Mouse (Mus musculus): Measurements from ENCODE around the gene Trip10. TPM values are rescaled to one million over a fixed set of nuclear protein-coding genes. Genes with fewer than 3 reads are reported as not detected.

The Trip10 gene
- total RNA-seq (2022): 1 to 10 TPM; 6.9 to 9.1 (median 8.1) TPM

GRCm38 (mm10) chr17:57249186-57250181, at the start of gene Trip10:
TSS of gene Trip10 (plus strand) at chr17:57249455.
- DNase-seq (ENCODE audit: low spot score in 2 of 2): peak; percentile 70 to 77

DNA sequence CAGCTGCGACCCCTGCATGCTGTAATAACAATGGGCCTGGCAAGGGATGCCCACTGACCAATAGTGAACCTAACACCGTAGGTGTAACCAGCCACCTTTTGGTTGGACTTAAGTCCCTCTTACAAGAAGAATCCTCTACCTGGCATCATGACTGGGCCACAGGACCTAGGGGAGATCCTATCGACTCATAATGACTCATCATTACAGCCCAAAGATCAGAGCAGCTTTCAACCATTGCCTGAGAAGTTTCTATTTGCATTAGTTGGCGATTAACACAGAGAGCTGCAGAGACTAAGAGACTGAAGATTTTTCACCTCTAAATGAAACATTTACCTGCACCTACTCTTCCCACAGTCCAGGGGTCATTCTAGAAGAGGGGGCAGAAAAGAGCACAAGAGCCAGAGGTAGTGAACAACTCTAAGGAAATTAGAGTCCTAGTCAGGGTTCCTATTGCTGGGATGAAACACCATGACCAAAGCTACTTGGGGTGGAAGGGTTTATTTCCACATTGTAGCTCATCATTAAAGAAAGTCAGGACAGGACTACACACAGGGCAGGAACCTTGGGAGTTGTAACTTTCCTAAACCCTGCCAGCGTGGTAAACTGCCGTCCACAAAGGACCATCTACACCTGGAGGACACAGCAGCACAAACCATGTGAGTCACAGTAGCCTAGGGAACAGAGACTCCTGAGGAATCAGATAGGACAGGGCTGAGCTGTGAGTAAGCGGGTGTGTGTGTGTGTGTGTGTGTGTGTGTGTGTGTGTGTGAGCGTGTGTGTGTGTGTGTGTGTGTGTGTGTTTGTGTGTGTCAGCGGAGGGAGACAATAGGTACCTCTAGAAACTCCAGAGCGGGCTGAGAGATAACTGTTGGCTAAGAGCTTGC, 47.2 kb upstream of the Trip10 start:
- DNase-seq (ENCODE audit: low spot score in 2 of 2): no peak

DNA sequence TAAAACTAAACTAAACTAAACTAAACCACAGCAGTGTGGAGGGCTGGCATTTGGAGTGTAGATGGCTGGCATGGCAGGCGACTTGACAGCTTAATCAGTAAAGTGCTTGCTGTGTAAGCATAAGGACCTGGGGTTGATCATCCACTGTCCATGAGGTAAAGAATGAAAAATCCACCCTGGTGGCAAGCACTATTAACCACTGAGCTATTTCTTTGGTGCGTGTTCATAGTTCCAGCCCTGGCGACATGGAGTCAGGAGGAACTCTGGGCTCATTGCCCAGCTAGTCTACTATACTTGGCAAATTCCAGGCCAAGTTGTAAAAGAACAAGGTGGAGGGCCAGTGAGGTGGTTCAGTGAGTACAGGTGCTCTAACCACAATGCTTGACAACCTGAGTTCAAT, 41.3 kb upstream of the Trip10 start:
- DNase-seq (ENCODE audit: low spot score in 2 of 2): no peak

DNA sequence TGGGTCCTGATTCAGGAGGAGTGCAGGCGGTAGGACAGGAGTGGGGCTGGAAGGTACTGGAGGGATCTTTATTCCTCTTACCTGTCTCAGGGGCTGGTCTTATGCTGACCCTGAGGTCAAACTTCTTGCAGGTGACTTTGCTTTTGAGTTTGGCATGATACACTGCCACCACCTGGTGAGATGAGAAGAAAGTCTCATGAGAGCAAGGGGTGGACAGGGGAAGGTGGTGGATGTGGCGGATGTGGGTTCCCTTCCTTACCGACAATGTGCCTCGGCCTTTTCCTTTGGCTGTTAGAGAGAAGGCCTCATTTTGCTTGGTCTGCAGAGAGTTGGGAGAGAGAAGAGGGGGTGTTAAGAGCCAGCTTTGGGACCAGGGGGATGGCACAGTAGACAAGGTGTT, 39.9 kb upstream of the Trip10 start:
- no peak for DNase-seq (ENCODE audit: low spot score in 2 of 2)

DNA sequence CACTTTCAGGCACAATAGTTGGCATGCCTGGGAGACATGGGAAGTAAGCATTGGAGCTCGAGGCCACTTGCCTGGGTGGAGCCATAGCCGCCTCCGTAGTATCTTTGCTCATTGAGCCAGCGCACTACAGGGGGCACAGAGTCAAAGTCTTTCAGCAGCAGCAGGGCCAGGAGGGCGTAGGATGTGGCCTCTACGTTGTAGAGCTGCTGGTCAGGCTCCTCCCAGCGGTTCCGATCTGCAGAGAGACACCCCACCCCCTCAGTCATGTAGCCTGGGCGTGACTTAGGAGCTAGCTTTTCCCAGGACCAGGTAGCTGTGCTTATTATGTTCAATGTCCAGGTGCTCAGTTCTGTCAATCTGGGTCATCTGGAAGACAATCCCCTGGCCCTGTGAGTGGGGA, 37.8 kb upstream of the Trip10 start:
- DNase-seq (ENCODE audit: low spot score in 2 of 2): no peak

GRCm38 (mm10) chr17:57214676-57215387, 34.4 kb upstream of the Trip10 start:
- no peak for DNase-seq (ENCODE audit: low spot score in 2 of 2)

DNA sequence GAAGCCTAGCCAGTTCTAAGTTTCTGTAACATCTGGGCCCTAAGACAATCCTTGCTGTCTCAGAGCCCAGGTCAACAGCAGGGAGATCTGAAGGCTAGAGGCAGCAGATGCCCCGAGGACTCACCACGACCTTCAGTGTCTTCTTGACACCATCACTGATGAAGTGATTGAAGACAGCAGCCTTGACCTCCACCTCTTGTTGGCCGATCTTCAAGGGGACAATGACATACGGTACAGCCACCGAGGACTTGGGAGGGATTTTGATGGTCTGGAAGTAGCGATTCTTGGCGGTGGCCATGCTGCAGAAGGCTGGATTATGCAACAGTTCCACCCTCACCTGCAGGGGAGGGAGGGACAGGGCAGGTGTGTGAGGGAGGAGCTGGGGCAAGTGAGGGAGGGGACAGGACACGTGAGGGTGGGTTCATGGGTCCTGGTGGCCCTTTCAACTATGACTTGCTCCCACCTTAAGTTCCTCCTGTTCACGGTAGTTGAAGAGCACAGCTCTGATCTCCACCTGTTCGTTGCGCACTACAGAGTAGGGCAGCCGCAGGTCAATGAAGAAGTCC, 30.8 kb upstream of the Trip10 start:
- DNase-seq (ENCODE audit: low spot score in 2 of 2): no peak

DNA sequence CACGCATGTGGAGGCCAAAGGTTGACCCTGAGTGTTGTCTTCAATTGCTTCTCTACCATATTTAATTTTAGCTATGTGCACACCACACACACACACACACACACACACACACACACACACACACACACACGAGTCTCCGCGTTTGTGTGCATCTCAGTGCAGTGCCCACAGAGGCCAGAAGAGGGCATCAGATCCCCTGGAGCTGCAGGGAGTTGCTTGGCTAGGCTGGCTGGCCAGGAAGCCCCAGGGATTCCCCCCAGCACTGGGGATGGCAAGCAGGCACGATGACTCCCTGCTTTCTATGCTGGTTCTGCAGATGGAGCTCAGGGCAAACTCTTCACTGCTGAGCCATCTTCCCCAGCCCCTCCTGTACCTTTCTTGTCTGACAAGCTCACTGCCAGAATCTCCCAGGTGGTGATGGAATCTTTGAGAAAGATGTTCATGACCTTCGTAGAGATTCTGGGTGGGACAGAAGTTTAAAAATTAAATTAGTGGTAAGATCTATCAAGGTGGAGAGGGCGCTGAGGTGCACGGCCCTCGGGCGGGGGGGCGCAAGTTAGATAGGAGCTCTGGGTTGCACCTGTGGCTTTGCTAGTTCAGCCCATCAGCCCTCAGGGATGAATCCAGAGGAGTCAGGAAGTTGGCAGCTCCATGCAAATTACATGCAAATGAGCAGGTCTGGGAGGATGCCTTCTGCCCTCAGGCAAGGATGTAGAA, 29.9 kb upstream of the Trip10 start:
- peak in 1 of 2 experiments; percentile 46 for DNase-seq (ENCODE audit: low spot score in 2 of 2)

- DNase-seq (ENCODE audit: low spot score in 2 of 2): no peak
Observed at GRCm38 (mm10) chr17:57219884-57220207, 29.4 kb upstream of the Trip10 start.

GRCm38 (mm10) chr17:57221911-57222310, 27.3 kb upstream of the Trip10 start:
- DNase-seq (ENCODE audit: low spot score in 2 of 2): no peak

- DNase-seq (ENCODE audit: low spot score in 2 of 2): no peak
Observed at GRCm38 (mm10) chr17:57223313-57223712, 25.9 kb upstream of the Trip10 start.

GRCm38 (mm10) chr17:57227468-57227867, 21.8 kb upstream of the Trip10 start:
- DNase-seq (ENCODE audit: low spot score in 2 of 2): no peak

GRCm38 (mm10) chr17:57228014-57228413, 21.2 kb upstream of the Trip10 start, which contains the start of gene C3:
TSS of gene C3 (minus strand) at chr17:57228136.
- no peak for DNase-seq (ENCODE audit: low spot score in 2 of 2)

DNA sequence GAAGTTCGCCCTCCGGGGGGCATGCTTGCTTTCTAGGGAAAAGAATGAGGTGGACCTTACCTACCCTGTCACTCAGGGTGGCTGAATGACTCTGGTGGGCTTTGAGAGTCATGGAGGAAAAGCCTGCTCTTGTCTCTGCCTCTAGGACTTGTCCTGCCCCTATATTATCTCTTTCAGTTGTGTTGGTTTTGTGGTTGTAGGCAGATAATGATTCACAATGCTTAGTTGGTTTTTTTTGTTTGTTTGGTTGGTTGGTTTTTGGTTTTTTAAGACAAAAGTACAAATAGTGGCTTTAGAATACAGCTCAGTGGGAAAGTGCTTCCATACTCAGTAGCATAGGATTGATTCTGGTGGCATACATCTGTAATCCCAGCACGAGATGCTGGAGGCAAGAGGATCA, 20.4 kb upstream of the Trip10 start:
- DNase-seq (ENCODE audit: low spot score in 2 of 2): no peak

- no peak for DNase-seq (ENCODE audit: low spot score in 2 of 2)
Observed at GRCm38 (mm10) chr17:57229851-57230727, 19.2 kb upstream of the Trip10 start.

DNA sequence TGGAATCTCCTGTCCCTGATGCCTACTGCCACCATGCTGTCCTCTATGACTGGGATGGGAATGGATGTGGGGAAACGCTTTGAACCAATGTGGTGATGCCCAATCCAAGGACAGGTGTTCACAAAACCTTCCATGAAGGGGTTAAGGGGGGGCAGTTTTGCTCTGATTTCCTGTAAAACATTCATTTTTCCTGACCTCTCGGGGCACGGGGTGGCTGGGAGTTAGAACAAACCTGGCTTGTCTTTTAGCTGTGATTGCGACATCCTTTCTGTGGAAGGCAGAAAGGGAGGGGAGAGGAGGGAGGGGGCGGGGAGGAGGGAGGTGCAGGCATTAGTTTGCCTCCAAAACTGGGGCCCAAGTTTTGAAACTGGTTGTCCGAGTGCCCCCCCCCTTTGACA, 18.5 kb upstream of the Trip10 start:
- no peak for DNase-seq (ENCODE audit: low spot score in 2 of 2)

DNA sequence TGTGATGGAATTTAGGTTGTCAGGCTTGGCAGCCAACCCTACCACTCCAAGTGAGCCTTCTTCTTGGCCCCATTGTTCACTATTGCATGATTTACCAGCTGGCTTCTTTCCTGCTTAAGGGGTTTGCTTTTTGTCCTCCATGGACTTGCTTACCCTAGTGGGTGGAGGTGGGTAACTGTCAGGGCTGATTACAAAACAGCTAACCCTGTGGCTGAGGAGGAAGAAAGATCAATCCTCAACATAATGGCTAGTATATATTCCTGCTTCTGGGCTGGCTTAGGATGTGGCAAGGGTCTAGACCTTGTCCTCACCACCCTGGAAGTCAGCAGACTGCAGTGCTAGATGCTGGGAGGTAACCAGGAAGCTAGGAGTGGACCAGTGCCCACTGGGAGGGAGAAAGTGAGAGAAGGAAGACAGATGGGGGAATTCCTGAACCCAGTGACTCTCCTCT, 17.9 kb upstream of the Trip10 start:
- no peak for DNase-seq (ENCODE audit: low spot score in 2 of 2)

GRCm38 (mm10) chr17:57232200-57232599, 17.1 kb upstream of the Trip10 start:
- no peak for DNase-seq (ENCODE audit: low spot score in 2 of 2)

- no peak for DNase-seq (ENCODE audit: low spot score in 2 of 2)
Observed at GRCm38 (mm10) chr17:57233038-57233437, 16.2 kb upstream of the Trip10 start.

All from left cerebral cortex, adult 8-10 months (tissue).